23 mouse cellular contexts compared by ENCODE assay signal in genomic region chr1:119863507-119864296, GRCm38 (mm10). TPM values are rescaled to one million over a fixed set of nuclear protein-coding genes. Genes with fewer than 3 reads are reported as not detected.
DNase-seq lines count a peak whose midpoint lies in the region; ATAC-seq and TF ChIP-seq lines count a peak whose summit lies in the region.
"Had no signal": no experiment of that assay in that cellular context is flagged by ENCODE, and none has a peak within 500 bp of the region (broad histone marks: within the 10 kb centered on the region; RNA-seq: fewer than 3 reads in every experiment).

No protein-coding gene starts in this region.

- intact Hi-C loops in gastrocnemius, adult 2 months (cut with DNase I), result no loop called here

- H3K36me3 ChIP-seq in forebrain, postnatal 0 days (ENCODE audit: insufficient read depth), result no peaks in the 10 kb centered on the region
- H3K36me3 ChIP-seq in forebrain, embryonic 13.5 days (ENCODE audit: poor library complexity, severe bottlenecking), result no peaks in the 10 kb centered on the region
- H3K36me3 ChIP-seq in embryonic facial prominence, embryonic 15.5 days, result no peaks in the 10 kb centered on the region
- H3K36me3 ChIP-seq: embryonic facial prominence, embryonic 13.5 days; hindbrain, embryonic 15.5 days; midbrain, embryonic 15.5 days had no signal

- peak; percentile 77 for DNase-seq in forebrain, postnatal 0 days
- peak; percentile 14 for DNase-seq in right cerebral cortex, postnatal 4 days
- no peak for DNase-seq in right cerebral cortex, postnatal 14 days
- DNase-seq in adrenal gland, postnatal 14 days, result no peak
- no peak for DNase-seq in gastrocnemius, adult 2 months
- DNase-seq: adrenal gland, postnatal 25 days; cerebellum, adult 11-12 months; cerebellum, postnatal 25 days; kidney, adult 2 months; layer of hippocampus, adult 9-11 months; lung, embryonic 14.5 days; lung, postnatal 36 days; thymus, adult 2 months; thymus, postnatal 4 days had no signal

- H3K27ac ChIP-seq in forebrain, postnatal 0 days (ENCODE audit: low read depth, low read length), result no peak overlapping the region; the same call in 1 of the 2 replicates
- H3K27ac ChIP-seq in forebrain, embryonic 13.5 days, result no peak overlapping the region
- H3K27ac ChIP-seq in embryonic facial prominence, embryonic 15.5 days (replicated peaks), result peak overlapping the region; percentile 58; the same call in 1 of the 2 replicates
- H3K27ac ChIP-seq in gastrocnemius, adult 2 months, result no peak overlapping the region
- H3K27ac ChIP-seq: embryonic facial prominence, embryonic 13.5 days; hindbrain, embryonic 15.5 days; kidney, postnatal 0 days; left cerebral cortex, adult 2 months; liver, embryonic 14.5 days; midbrain, embryonic 15.5 days had no signal

- no peaks in the 10 kb centered on the region for H3K4me1 ChIP-seq in forebrain, postnatal 0 days (ENCODE audit: insufficient read depth)
- peaks cover 2% of the 10 kb centered on the region; the same call in 1 of the 2 replicates for H3K4me1 ChIP-seq in forebrain, embryonic 13.5 days
- H3K4me1 ChIP-seq in embryonic facial prominence, embryonic 15.5 days, result 0 out of 2 replicates have a peak, but pooled peaks cover 7% of the 10 kb centered on the region

- no peak overlapping the region for H3K9ac ChIP-seq in forebrain, postnatal 0 days
- no peak overlapping the region for H3K9ac ChIP-seq in forebrain, embryonic 13.5 days
- H3K9ac ChIP-seq in embryonic facial prominence, embryonic 15.5 days, result no peak overlapping the region
- H3K9ac ChIP-seq: embryonic facial prominence, embryonic 13.5 days; hindbrain, embryonic 15.5 days; liver, embryonic 14.5 days; lung, embryonic 14.5 days; midbrain, embryonic 15.5 days had no signal

- H3K4me3 ChIP-seq in forebrain, postnatal 0 days (ENCODE audit: low read depth, low read length), result no peak overlapping the region
- H3K4me3 ChIP-seq in forebrain, embryonic 13.5 days, result no peak overlapping the region
- H3K4me3 ChIP-seq in embryonic facial prominence, embryonic 15.5 days (replicated peaks), result no peak overlapping the region
- H3K4me3 ChIP-seq in gastrocnemius, adult 2 months, result no peak overlapping the region
- H3K4me3 ChIP-seq: embryonic facial prominence, embryonic 13.5 days; hindbrain, embryonic 15.5 days; left cerebral cortex, adult 2 months; midbrain, embryonic 15.5 days had no signal

- H3K4me2 ChIP-seq in forebrain, postnatal 0 days (ENCODE audit: low read depth), result no peak overlapping the region
- no peak overlapping the region for H3K4me2 ChIP-seq in forebrain, embryonic 13.5 days
- H3K4me2 ChIP-seq in embryonic facial prominence, embryonic 15.5 days (replicated peaks), result no peak overlapping the region
- H3K4me2 ChIP-seq: embryonic facial prominence, embryonic 13.5 days; heart, embryonic 11.5 days; hindbrain, embryonic 15.5 days; lung, embryonic 14.5 days; midbrain, embryonic 15.5 days had no signal

- H3K27me3 ChIP-seq in forebrain, postnatal 0 days (ENCODE audit: insufficient read depth, low read length), result no peaks in the 10 kb centered on the region
- no peaks in the 10 kb centered on the region for H3K27me3 ChIP-seq in forebrain, embryonic 13.5 days
- no peaks in the 10 kb centered on the region for H3K27me3 ChIP-seq in embryonic facial prominence, embryonic 15.5 days
- H3K27me3 ChIP-seq: embryonic facial prominence, embryonic 13.5 days; hindbrain, embryonic 15.5 days; midbrain, embryonic 15.5 days had no signal

- H3K9me3 ChIP-seq in forebrain, postnatal 0 days (ENCODE audit: low read length), result no peaks in the 10 kb centered on the region
- no peaks in the 10 kb centered on the region for H3K9me3 ChIP-seq in forebrain, embryonic 13.5 days (replicated peaks)
- H3K9me3 ChIP-seq in embryonic facial prominence, embryonic 15.5 days (replicated peaks), result no peaks in the 10 kb centered on the region
- H3K9me3 ChIP-seq: embryonic facial prominence, embryonic 13.5 days; hindbrain, embryonic 15.5 days; midbrain, embryonic 15.5 days had no signal

- ATAC-seq in forebrain, postnatal 0 days, result peak; percentile 87
- ATAC-seq in forebrain, embryonic 13.5 days, result no peak
- peak; percentile 84 for ATAC-seq in embryonic facial prominence, embryonic 15.5 days (ENCODE audit: insufficient number of reproducible peaks, low FRiP score, low TSS enrichment, low read depth)
- ATAC-seq: midbrain, embryonic 15.5 days had no signal

- no peak for TF ChIP-seq CTCF in forebrain, postnatal 0 days (IDR thresholded peaks at IDR 0.05; ENCODE audit: low read depth)
- TF ChIP-seq CTCF in gastrocnemius, adult 2 months (IDR thresholded peaks at IDR 0.05), result no peak

- 56% methylated on average over 7 of the region's 7 CpGs for WGBS in forebrain, postnatal 0 days
- WGBS in forebrain, embryonic 13.5 days, result 84% methylated on average over 7 of the region's 7 CpGs
- 43% methylated on average over 7 of the region's 7 CpGs for WGBS in embryonic facial prominence, embryonic 15.5 days

RNA-seq across cellular contexts. Expression of gene Ptpn4, which starts 26.3 kb away (rescaled TPM):
- total RNA-seq in forebrain, postnatal 0 days (2014; rRNA removed), result 40.1 and 41.4 TPM in 2 replicates
- polyA plus RNA-seq in forebrain, postnatal 0 days (2015; fragmentation: Nextera tagmentation; extraction: Ambion mirVana), result 2.6 and 6.2 TPM in 2 replicates
- 10.9 and 11.0 TPM in 2 replicates for polyA plus RNA-seq in forebrain, embryonic 13.5 days (2015; fragmentation: Nextera tagmentation; extraction: Ambion mirVana)
- polyA plus RNA-seq in embryonic facial prominence, embryonic 15.5 days (2015; fragmentation: Nextera tagmentation; extraction: Ambion mirVana), result 6.6 and 7.0 TPM in 2 replicates
- 46.1 and 49.8 TPM in 2 replicates for total RNA-seq in adrenal gland, postnatal 14 days (2021)
- 10 to 100 TPM; 25.8 to 39.1 TPM for total RNA-seq in gastrocnemius, adult 2 months (2021)

RNA-seq across cellular contexts. Expression of gene Tmem177, which starts 49.3 kb away (rescaled TPM):
- 6.9 and 7.2 TPM in 2 replicates for total RNA-seq in forebrain, postnatal 0 days (2014; rRNA removed)
- polyA plus RNA-seq in forebrain, postnatal 0 days (2015; fragmentation: Nextera tagmentation; extraction: Ambion mirVana), result 4.1 and 5.4 TPM in 2 replicates
- polyA plus RNA-seq in forebrain, embryonic 13.5 days (2015; fragmentation: Nextera tagmentation; extraction: Ambion mirVana), result 13.1 and 13.3 TPM in 2 replicates
- polyA plus RNA-seq in embryonic facial prominence, embryonic 15.5 days (2015; fragmentation: Nextera tagmentation; extraction: Ambion mirVana), result 8.1 TPM in 2 replicates
- 8.4 and 10.1 TPM in 2 replicates for total RNA-seq in adrenal gland, postnatal 14 days (2021)
- total RNA-seq in gastrocnemius, adult 2 months (2021), result 1 to 10 TPM; 6.1 to 7.8 TPM

Comparison
In these comparisons a context has a peak if more than half of its experiments do, and no peak if none do; other contexts are left out.
1. DNase-seq: peak in forebrain, postnatal 0 days (single experiment) and right cerebral cortex, postnatal 4 days (single experiment); none in right cerebral cortex, postnatal 14 days (single experiment), adrenal gland, postnatal 14 days (single experiment) and gastrocnemius, adult 2 months (single experiment).